Mouse (Mus musculus) heart, postnatal 4 days (tissue): Measurements from ENCODE around the gene Ntn5. TPM values are rescaled to one million over a fixed set of nuclear protein-coding genes. Genes with fewer than 3 reads are reported as not detected.
"Not testable (repeated sequence)": the region's sequence is repeated elsewhere in the genome, so short reads cannot be mapped to it uniquely, and the experiment has no call there.

Experiments
- DNase-seq: peaks from one replicate; pipeline ENCODE4 v3.0.0; 2021
- total RNA-seq, 2 experiments: library from RNA; stranded (reverse); gene quantifications; 2 replicates each; pipeline ENCODE4 v1.2.3; 2021

Ntn5 gene
- total RNA-seq, 2 experiments from 2014 or later: not detected

GRCm38 (mm10) chr7:45660746-45661478, 22.9 kb upstream of the Ntn5 start:
- no peak for DNase-seq

GRCm38 (mm10) chr7:45661702-45662101, 22.1 kb upstream of the Ntn5 start:
- not testable (repeated sequence) for DNase-seq

GRCm38 (mm10) chr7:45665303-45666138, 18.3 kb upstream of the Ntn5 start:
- DNase-seq: no peak

- DNase-seq: no peak
Observed at GRCm38 (mm10) chr7:45666161-45666560, 17.7 kb upstream of the Ntn5 start, which contains the start of gene Fut2. Gene Fut2 (minus strand): TSS chr7:45666394.

- DNase-seq: no peak
Observed at GRCm38 (mm10) chr7:45667761-45668160, 16.1 kb upstream of the Ntn5 start.

GRCm38 (mm10) chr7:45668921-45669320, 14.9 kb upstream of the Ntn5 start:
- DNase-seq: no peak

- no peak for DNase-seq
Observed at GRCm38 (mm10) chr7:45677627-45678295, 6.1 kb upstream of the Ntn5 start.

GRCm38 (mm10) chr7:45678513-45678912, 5.3 kb upstream of the Ntn5 start:
- DNase-seq: no peak

- DNase-seq: peak; percentile 70
Observed at GRCm38 (mm10) chr7:45679966-45680621, 3.7 kb upstream of the Ntn5 start.

GRCm38 (mm10) chr7:45681046-45681736, 2.6 kb upstream of the Ntn5 start:
- peak; percentile 73 for DNase-seq

GRCm38 (mm10) chr7:45682144-45683126, 1.4 kb upstream of the Ntn5 start:
- peak; percentile 95 for DNase-seq

- DNase-seq: no peak
Observed at GRCm38 (mm10) chr7:45685811-45686210, 2.0 kb downstream of the Ntn5 start.

- DNase-seq: no peak
Observed at GRCm38 (mm10) chr7:45686841-45687240, 3.0 kb downstream of the Ntn5 start.

GRCm38 (mm10) chr7:45689099-45689498, 5.3 kb downstream of the Ntn5 start:
- no peak for DNase-seq

GRCm38 (mm10) chr7:45689800-45690199, 6.0 kb downstream of the Ntn5 start:
- no peak for DNase-seq

GRCm38 (mm10) chr7:45692364-45692763, 8.5 kb downstream of the Ntn5 start:
- no peak for DNase-seq

GRCm38 (mm10) chr7:45693921-45694591, 10.2 kb downstream of the Ntn5 start, which contains the start of gene Sec1:
Gene Sec1 (minus strand): TSS chr7:45694402.
- DNase-seq: peak; percentile 4

- no peak for DNase-seq
Observed at GRCm38 (mm10) chr7:45695098-45695497, 11.3 kb downstream of the Ntn5 start.

GRCm38 (mm10) chr7:45697894-45698293, 14.1 kb downstream of the Ntn5 start:
- DNase-seq: no peak
